Mouse (Mus musculus) E14TG2a.4 (cell line): ENCODE results near the gene Gm20388.
"Not testable (repeated sequence)": the region's sequence is repeated elsewhere in the genome, so short reads cannot be mapped to it uniquely, and the experiment has no call there.

Experiments
- H3K27me3 ChIP-seq: 2 replicates; pipeline ENCODE4 v1.6.1; 2014; ENCODE audit warnings: low read length, control low read depth; ENCODE audit not compliant: insufficient read depth
- H3K36me3 ChIP-seq: 2 replicates; pipeline ENCODE4 v1.6.1; 2014; ENCODE audit warnings: low read length, control low read depth; ENCODE audit not compliant: insufficient read depth
- H3K4me1 ChIP-seq: replicated peaks from 2 replicates; pipeline ENCODE4 v1.6.1; 2014; ENCODE audit warnings: low read depth, low read length, control low read depth
- H3K4me3 ChIP-seq: replicated peaks from 2 replicates; pipeline ENCODE4 v1.5.1; 2014; ENCODE audit warnings: mild to moderate bottlenecking, low read length
- H3K9me3 ChIP-seq: 2 replicates; pipeline ENCODE4 v1.6.1; 2014; ENCODE audit warnings: low read length, control low read depth
- CTCF ChIP-seq: conservative IDR thresholded peaks from 2 replicates; pipeline ENCODE4 v1.5.1; 2014; ENCODE audit warnings: low read length
- NANOG ChIP-seq: IDR thresholded peaks from 2 replicates; pipeline ENCODE4 v1.6.1; 2014; ENCODE audit warnings: borderline replicate concordance, low read length, mixed read lengths
- POU5F1 ChIP-seq: IDR thresholded peaks from 2 replicates; pipeline ENCODE4 v1.6.1; 2014; ENCODE audit warnings: low read length, borderline replicate concordance

The Gm20388 gene

GRCm38 (mm10) chr8:123423441-123423840 is 3512.8 kb downstream of the Gm20388 start, which contains the start of gene Def8:
Def8 (plus strand) TSS chr8:123423527.
- Histone ChIP-seq H3K9me3 (peaks cover 3% of the 10 kb centered on the region; the same call in 1 of the 2 replicates), H3K27me3 (no peaks in the 10 kb centered on the region), H3K36me3 (peaks cover 35% of the 10 kb centered on the region), H3K4me3 (no peak within 1 kb of the TSS), H3K4me1 (peaks cover 33% of the 10 kb centered on the region)
- no peak for TF ChIP-seq POU5F1

- Histone ChIP-seq H3K4me3 (no peak overlapping the region), H3K9me3 (no peaks in the 10 kb centered on the region), H3K36me3 (peaks cover 2% of the 10 kb centered on the region; the same call in 1 of the 2 replicates), H3K27me3 (no peaks in the 10 kb centered on the region), H3K4me1 (peaks cover 16% of the 10 kb centered on the region)
- TF ChIP-seq CTCF (no peak), NANOG (no peak), POU5F1 (no peak)
Measured at GRCm38 (mm10) chr8:123426511-123427509, 3516.2 kb downstream of the Gm20388 start.

GRCm38 (mm10) chr8:123427639-123428275 is 3517.1 kb downstream of the Gm20388 start:
- Histone ChIP-seq H3K27me3 (no peaks in the 10 kb centered on the region), H3K4me1 (peaks cover 8% of the 10 kb centered on the region), H3K9me3 (no peaks in the 10 kb centered on the region), H3K4me3 (no peak overlapping the region), H3K36me3 (no peaks in the 10 kb centered on the region)
- TF ChIP-seq POU5F1 (no peak), NANOG (no peak), CTCF (no peak)

GRCm38 (mm10) chr8:123428343-123428893 is 3517.8 kb downstream of the Gm20388 start:
- H3K36me3 ChIP-seq, result no peaks in the 10 kb centered on the region
- H3K9me3 ChIP-seq, result no peaks in the 10 kb centered on the region
- TF ChIP-seq POU5F1 (no peak), CTCF (no peak), NANOG (no peak)
- no peaks in the 10 kb centered on the region for H3K27me3 ChIP-seq
- H3K4me3 ChIP-seq, result no peak overlapping the region
- H3K4me1 ChIP-seq, result peaks cover 1% of the 10 kb centered on the region; the same call in 1 of the 2 replicates

GRCm38 (mm10) chr8:123428939-123429721 is 3518.5 kb downstream of the Gm20388 start:
- Histone ChIP-seq H3K27me3 (no peaks in the 10 kb centered on the region), H3K4me1 (no peaks in the 10 kb centered on the region), H3K4me3 (no peak overlapping the region), H3K9me3 (no peaks in the 10 kb centered on the region), H3K36me3 (no peaks in the 10 kb centered on the region)
- TF ChIP-seq CTCF (no peak), POU5F1 (no peak), NANOG (no peak)

- not testable (repeated sequence) for H3K4me3 ChIP-seq, H3K36me3 ChIP-seq, H3K27me3 ChIP-seq, H3K4me1 ChIP-seq, H3K9me3 ChIP-seq
Measured at GRCm38 (mm10) chr8:123429722-123430013, 3519.0 kb downstream of the Gm20388 start.

- H3K9me3 ChIP-seq, H3K4me3 ChIP-seq, H3K4me1 ChIP-seq, H3K36me3 ChIP-seq, H3K27me3 ChIP-seq: not testable (repeated sequence)
Measured at GRCm38 (mm10) chr8:123430936-123431335, 3520.3 kb downstream of the Gm20388 start.

- no peaks in the 10 kb centered on the region for H3K4me1 ChIP-seq
- no peaks in the 10 kb centered on the region for H3K36me3 ChIP-seq
- TF ChIP-seq NANOG, result no peak
- no peak for TF ChIP-seq POU5F1
- TF ChIP-seq CTCF, result no peak
- H3K9me3 ChIP-seq, result no peaks in the 10 kb centered on the region
- no peak overlapping the region for H3K4me3 ChIP-seq
- no peaks in the 10 kb centered on the region; the same call in 1 of the 2 replicates for H3K27me3 ChIP-seq
Measured at GRCm38 (mm10) chr8:123431616-123432365, 3521.2 kb downstream of the Gm20388 start.
